Mouse (Mus musculus) brain, embryonic 14.5 days (tissue): Measurements from ENCODE around the gene Tmem79.

ENCODE experiments used
- CTCF ChIP-seq: fragments of 200-500 bp; IDR thresholded peaks from 2 replicates; pipeline ENCODE4 v1.5.1; 2012; ENCODE audit warnings: inconsistent platforms, mild to moderate bottlenecking, moderate library complexity, borderline replicate concordance; ENCODE audit not compliant: insufficient read depth, insufficient read length; ENCODE audit errors: extremely low read depth
- POLR2A ChIP-seq: fragments of 200-500 bp; IDR thresholded peaks from 2 replicates; pipeline ENCODE4 v1.6.1; 2012; ENCODE audit warnings: mild to moderate bottlenecking, inconsistent platforms, borderline replicate concordance; ENCODE audit not compliant: poor library complexity, insufficient read depth, insufficient read length, severe bottlenecking; ENCODE audit errors: extremely low read depth

GRCm38 (mm10) chr3:88354396-88355165 is 18.6 kb upstream of the Tmem79 start:
- TF ChIP-seq POLR2A, result no peak
- no peak for TF ChIP-seq CTCF
